Mouse (Mus musculus): ENCODE results near the gene Iqcf3. TPM values are rescaled to one million over a fixed set of nuclear protein-coding genes. Genes with fewer than 3 reads are reported as not detected.

The Iqcf3 gene
- total RNA-seq, 1 experiment: not detected

GRCm38 (mm10) chr9:106466721-106467120 lies 94.7 kb downstream of the Iqcf3 start:
- no peak for TF ChIP-seq MAFK (IDR thresholded peaks at IDR 0.05; ENCODE audit: insufficient read depth, low read depth, low read length)
- TF ChIP-seq ZC3H11A (IDR thresholded peaks at IDR 0.05; ENCODE audit: borderline replicate concordance, low read depth, low read length): no peak
- TF ChIP-seq CHD2 (IDR thresholded peaks at IDR 0.05; ENCODE audit: low read depth, low read length): no peak
- TF ChIP-seq HCFC1 (IDR thresholded peaks at IDR 0.05; ENCODE audit: borderline replicate concordance, insufficient read depth, low read length): no peak
- no peak for TF ChIP-seq ZNF384 (IDR thresholded peaks at IDR 0.05; ENCODE audit: low read depth, low read length)
- Histone ChIP-seq H3K27ac (ENCODE audit: insufficient read depth, low read depth, low read length, poor library complexity, severe bottlenecking) (no peak overlapping the region), H3K9me3 (ENCODE audit: control insufficient read depth, insufficient read depth, low read depth, low read length) (no peaks in the 10 kb centered on the region), H3K4me3 (ENCODE audit: insufficient read depth in 1 of 2, low read depth in 1 of 2, low read length in 2 of 2, poor library complexity in 1 of 2, severe bottlenecking in 1 of 2) (no peak overlapping the region), H3K36me3 (ENCODE audit: control insufficient read depth, insufficient read depth, low read length, poor library complexity, severe bottlenecking) (peaks cover 17% of the 10 kb centered on the region), H3K9ac (ENCODE audit: insufficient read depth, low read depth, low read length, poor library complexity, severe bottlenecking) (no peak overlapping the region), H3K4me1 (ENCODE audit: control insufficient read depth in 2 of 2, insufficient read depth in 2 of 2, low read length in 2 of 2, poor library complexity in 1 of 2) (peaks cover 3 to 38% of the 10 kb centered on the region in 2 experiments; a peak in 3 of 4 replicates)
- in situ Hi-C loops (cut with MboI; ENCODE audit: low sequenced_read_pairs in 2 of 2, unreplicated experiment in 2 of 2): no loop called here
- DNase-seq (ENCODE audit: low read depth, low spot score): no peak

GRCm38 (mm10) chr9:106465571-106466200 lies 95.7 kb downstream of the Iqcf3 start, which contains the start of gene Gpr62:
TSS of gene Gpr62 (minus strand) at chr9:106465938.
- in situ Hi-C loops (cut with MboI; ENCODE audit: low sequenced_read_pairs in 2 of 2, unreplicated experiment in 2 of 2): no loop called here
- no peak within 1 kb of the TSS for H3K27ac ChIP-seq (ENCODE audit: insufficient read depth, low read depth, low read length, poor library complexity, severe bottlenecking)
- TF ChIP-seq MAFK (IDR thresholded peaks at IDR 0.05; ENCODE audit: insufficient read depth, low read depth, low read length) (no peak), ZNF384 (IDR thresholded peaks at IDR 0.05; ENCODE audit: low read depth, low read length) (no peak), ZC3H11A (IDR thresholded peaks at IDR 0.05; ENCODE audit: borderline replicate concordance, low read depth, low read length) (no peak), CHD2 (IDR thresholded peaks at IDR 0.05; ENCODE audit: low read depth, low read length) (no peak), HCFC1 (IDR thresholded peaks at IDR 0.05; ENCODE audit: borderline replicate concordance, insufficient read depth, low read length) (no peak)
- DNase-seq (ENCODE audit: low read depth, low spot score): no peak
- peaks cover 25% of the 10 kb centered on the region for H3K36me3 ChIP-seq (ENCODE audit: control insufficient read depth, insufficient read depth, low read length, poor library complexity, severe bottlenecking)
- peaks cover 3 to 33% of the 10 kb centered on the region in 2 experiments; a peak in 3 of 4 replicates for H3K4me1 ChIP-seq (ENCODE audit: control insufficient read depth in 2 of 2, insufficient read depth in 2 of 2, low read length in 2 of 2, poor library complexity in 1 of 2)
- H3K9ac ChIP-seq (ENCODE audit: insufficient read depth, low read depth, low read length, poor library complexity, severe bottlenecking): peak within 1 kb of the TSS; percentile 81
- H3K9me3 ChIP-seq (ENCODE audit: control insufficient read depth, insufficient read depth, low read depth, low read length): no peaks in the 10 kb centered on the region
- H3K4me3 ChIP-seq (ENCODE audit: insufficient read depth in 1 of 2, low read depth in 1 of 2, low read length in 2 of 2, poor library complexity in 1 of 2, severe bottlenecking in 1 of 2): peak within 1 kb of the TSS; percentile 79 to 83

DNA sequence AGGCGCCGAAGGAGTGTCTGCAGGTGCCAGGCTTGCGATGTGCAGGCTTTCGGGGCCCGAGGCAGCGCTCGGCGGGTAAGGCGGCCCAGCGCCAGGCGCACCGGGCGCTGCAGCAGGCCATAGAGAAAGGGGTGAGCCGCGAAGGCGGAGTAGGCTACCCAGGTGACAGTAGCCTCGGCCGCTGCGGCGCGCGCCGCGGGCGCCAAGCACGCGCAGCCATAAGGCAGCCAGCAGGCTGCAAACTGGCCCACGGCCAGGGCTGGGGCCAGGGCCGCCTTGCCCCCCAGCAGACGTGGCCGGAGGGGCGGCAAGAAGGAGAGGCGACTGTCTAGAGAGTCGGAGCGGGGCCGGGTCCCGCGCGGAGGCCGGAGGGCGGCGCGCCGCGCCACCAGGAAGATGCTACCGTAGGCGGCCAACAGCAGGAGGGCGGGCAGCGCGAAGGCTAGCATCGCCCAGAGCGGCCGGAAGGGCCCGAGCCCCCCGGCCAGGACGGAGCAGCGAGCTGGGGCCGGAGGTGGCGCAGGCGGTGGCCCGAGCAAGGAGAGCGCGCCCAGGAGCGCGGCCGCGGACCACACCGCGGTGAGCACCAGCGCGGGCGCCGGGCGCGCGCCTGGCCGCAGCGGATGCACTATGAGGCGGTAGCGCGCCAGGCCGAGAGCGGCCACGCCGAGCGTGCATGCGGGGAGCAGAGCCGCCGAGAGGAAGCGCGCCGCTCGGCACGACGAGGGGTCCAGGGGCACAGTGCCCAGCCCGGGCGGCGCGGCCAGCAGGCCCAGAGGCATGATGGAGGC lies 96.5 kb downstream of the Iqcf3 start:
- Histone ChIP-seq H3K4me3 (ENCODE audit: insufficient read depth in 1 of 2, low read depth in 1 of 2, low read length in 2 of 2, poor library complexity in 1 of 2, severe bottlenecking in 1 of 2) (peak overlapping the region; percentile 79 to 83), H3K9me3 (ENCODE audit: control insufficient read depth, insufficient read depth, low read depth, low read length) (no peaks in the 10 kb centered on the region), H3K4me1 (ENCODE audit: control insufficient read depth in 2 of 2, insufficient read depth in 2 of 2, low read length in 2 of 2, poor library complexity in 1 of 2) (peaks cover 5 to 38% of the 10 kb centered on the region in 2 experiments; a peak in 3 of 4 replicates), H3K27ac (ENCODE audit: insufficient read depth, low read depth, low read length, poor library complexity, severe bottlenecking) (no peak overlapping the region), H3K9ac (ENCODE audit: insufficient read depth, low read depth, low read length, poor library complexity, severe bottlenecking) (peak overlapping the region; percentile 81), H3K36me3 (ENCODE audit: control insufficient read depth, insufficient read depth, low read length, poor library complexity, severe bottlenecking) (peaks cover 29% of the 10 kb centered on the region)
- TF ChIP-seq ZC3H11A (IDR thresholded peaks at IDR 0.05; ENCODE audit: borderline replicate concordance, low read depth, low read length) (no peak), ZNF384 (IDR thresholded peaks at IDR 0.05; ENCODE audit: low read depth, low read length) (no peak), MAFK (IDR thresholded peaks at IDR 0.05; ENCODE audit: insufficient read depth, low read depth, low read length) (no peak), CHD2 (IDR thresholded peaks at IDR 0.05; ENCODE audit: low read depth, low read length) (no peak), HCFC1 (IDR thresholded peaks at IDR 0.05; ENCODE audit: borderline replicate concordance, insufficient read depth, low read length) (no peak; the same call in 1 of the 2 replicates)
- in situ Hi-C loops (cut with MboI; ENCODE audit: low sequenced_read_pairs in 2 of 2, unreplicated experiment in 2 of 2): no loop called here
- DNase-seq (ENCODE audit: low read depth, low spot score): no peak

DNA sequence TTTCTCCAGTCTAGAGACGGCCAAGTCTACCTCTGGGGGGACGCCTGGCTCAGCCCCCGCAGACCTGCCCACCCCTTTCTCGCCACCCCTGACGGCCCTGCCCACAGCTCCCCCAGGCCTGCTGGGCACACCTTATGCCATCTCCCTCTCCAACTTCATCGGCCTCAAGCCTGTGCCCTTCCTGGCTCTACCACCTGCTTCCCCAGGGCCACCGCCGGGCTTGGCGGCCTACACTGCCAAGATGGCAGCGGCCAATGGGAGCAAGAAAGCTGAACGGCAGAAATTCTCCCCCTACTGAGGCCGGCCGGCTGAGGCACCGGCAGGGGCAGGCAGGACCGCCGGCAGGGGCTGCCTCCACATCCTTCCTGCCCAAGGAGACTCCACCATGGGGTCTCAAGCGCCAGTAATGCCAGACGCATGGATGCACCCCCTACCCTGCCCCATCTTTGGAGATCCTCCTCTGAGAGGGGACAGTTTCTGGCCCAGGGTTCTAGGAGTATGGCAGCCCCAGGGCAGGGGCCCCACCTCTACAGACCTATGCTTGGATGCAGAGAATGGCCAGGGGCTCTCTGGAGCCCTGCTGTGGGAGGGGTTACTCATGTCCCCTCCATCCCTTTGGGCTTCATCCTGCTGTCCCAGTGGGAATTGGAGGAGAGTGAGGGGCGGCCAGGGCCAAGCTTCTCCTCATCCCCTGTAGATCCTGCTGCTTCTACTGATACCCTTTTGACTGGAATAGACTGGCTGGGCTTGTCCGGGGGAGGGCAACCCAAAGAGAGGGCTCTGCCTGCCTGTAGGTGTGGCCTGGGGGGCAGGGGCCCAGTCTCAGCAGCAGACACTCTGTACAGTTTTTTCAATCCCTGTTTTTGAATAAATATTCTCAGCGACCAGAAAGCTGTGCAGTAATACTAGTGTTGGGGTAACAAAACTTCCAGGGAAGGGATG lies 98.0 kb downstream of the Iqcf3 start:
- Histone ChIP-seq H3K36me3 (ENCODE audit: control insufficient read depth, insufficient read depth, low read length, poor library complexity, severe bottlenecking) (peaks cover 30% of the 10 kb centered on the region), H3K9me3 (ENCODE audit: control insufficient read depth, insufficient read depth, low read depth, low read length) (no peaks in the 10 kb centered on the region), H3K27ac (ENCODE audit: insufficient read depth, low read depth, low read length, poor library complexity, severe bottlenecking) (no peak overlapping the region), H3K4me1 (ENCODE audit: control insufficient read depth in 2 of 2, insufficient read depth in 2 of 2, low read length in 2 of 2, poor library complexity in 1 of 2) (peaks cover 5 to 36% of the 10 kb centered on the region in 2 experiments; a peak in 3 of 4 replicates), H3K4me3 (ENCODE audit: insufficient read depth in 1 of 2, low read depth in 1 of 2, low read length in 2 of 2, poor library complexity in 1 of 2, severe bottlenecking in 1 of 2) (peak overlapping the region; percentile 21 to 45; a peak in 2 of 4 replicates), H3K9ac (ENCODE audit: insufficient read depth, low read depth, low read length, poor library complexity, severe bottlenecking) (peak overlapping the region; percentile 12; the same call in 1 of the 2 replicates)
- no peak for TF ChIP-seq HCFC1 (IDR thresholded peaks at IDR 0.05; ENCODE audit: borderline replicate concordance, insufficient read depth, low read length)
- TF ChIP-seq CHD2 (IDR thresholded peaks at IDR 0.05; ENCODE audit: low read depth, low read length): no peak
- TF ChIP-seq ZC3H11A (IDR thresholded peaks at IDR 0.05; ENCODE audit: borderline replicate concordance, low read depth, low read length): no peak
- no peak for TF ChIP-seq MAFK (IDR thresholded peaks at IDR 0.05; ENCODE audit: insufficient read depth, low read depth, low read length)
- no peak for TF ChIP-seq ZNF384 (IDR thresholded peaks at IDR 0.05; ENCODE audit: low read depth, low read length)
- no peak for DNase-seq (ENCODE audit: low read depth, low spot score)
- in situ Hi-C loops (cut with MboI; ENCODE audit: low sequenced_read_pairs in 2 of 2, unreplicated experiment in 2 of 2): no loop called here
